Mouse (Mus musculus) gastrocnemius, postnatal 14 days (tissue): Measurements from ENCODE around the gene Sult1c1. TPM values are rescaled to one million over a fixed set of nuclear protein-coding genes. Genes with fewer than 3 reads are reported as not detected.
"Not testable (repeated sequence)": the region's sequence is repeated elsewhere in the genome, so short reads cannot be mapped to it uniquely, and the experiment has no call there.

ENCODE experiments used
- DNase-seq: peaks from one replicate; pipeline ENCODE4 v3.0.0; 2021; ENCODE audit warnings: mixed read lengths
- intact Hi-C: fragments of 180-260 bp; cut with DNase I; formaldehyde crosslinking; loops from one replicate; pipeline ENCODE4 v1.15.1; 2025; ENCODE audit warnings: low total_unique reads
- long read RNA-seq, 2 experiments: library from polyadenylated mRNA; stranded (forward); transcript quantifications; one replicate each; pipeline ENCODE4 v2.0.0; 2021
- total RNA-seq, 2 experiments: library from RNA; stranded (reverse); gene quantifications; 2 replicates each; pipeline ENCODE4 v1.2.3; 2021

The Sult1c1 gene
- not detected for total RNA-seq
- long read RNA-seq, experiment 1: 0 reads
- long read RNA-seq, experiment 2: 0 reads

GRCm38 (mm10) chr17:53990574-53990973 is at the start of gene Sult1c1:
Gene Sult1c1 (minus strand): TSS chr17:53990674.
- no peak for DNase-seq
- intact Hi-C loops: no loop called here

- DNase-seq: no peak
- intact Hi-C loops: no loop called here
These were observed 23.7 kb upstream of the Sult1c1 start for GRCm38 (mm10) chr17:54014204-54014603.

- no peak for DNase-seq
- intact Hi-C loops: no loop called here
These were observed 20.7 kb upstream of the Sult1c1 start for GRCm38 (mm10) chr17:54011196-54011595.

- DNase-seq, intact Hi-C loops: not testable (repeated sequence)
These were observed 20.1 kb upstream of the Sult1c1 start for GRCm38 (mm10) chr17:54010536-54010935.

- intact Hi-C loops: no loop called here
- DNase-seq: no peak
These were observed 13.0 kb upstream of the Sult1c1 start for GRCm38 (mm10) chr17:54003522-54003921.

- no peak for DNase-seq
- intact Hi-C loops: no loop called here
These were observed 16.9 kb downstream of the Sult1c1 start for GRCm38 (mm10) chr17:53973606-53974005.

- intact Hi-C loops: no loop called here
- DNase-seq: no peak
These were observed 48.8 kb downstream of the Sult1c1 start for GRCm38 (mm10) chr17:53941569-53942162.

- intact Hi-C loops: no loop called here
- DNase-seq: no peak
These were observed 49.7 kb downstream of the Sult1c1 start for GRCm38 (mm10) chr17:53940726-53941125.

Other genes starting within 250 kb of the Sult1c1 start
- not detected for gene Sult1c2, start 144.3 kb downstream of the Sult1c1 start, total RNA-seq